Mouse (Mus musculus): ENCODE results near the gene Caskin1. TPM values are rescaled to one million over a fixed set of nuclear protein-coding genes. Genes with fewer than 3 reads are reported as not detected.
A peak's percentile ranks its signal among the peaks of the same experiment; 100 is the strongest.

Caskin1 gene
- polyA plus RNA-seq, 1 experiment = 122 TPM

- Histone ChIP-seq H3K4me3 (replicated peaks; ENCODE audit: insufficient read depth, low read depth, low read length) (no peak overlapping the region), H3K4me1 (ENCODE audit: control insufficient read depth, insufficient read depth, low read length) (peaks cover 3% of the 10 kb centered on the region; the same call in 1 of the 2 replicates), H3K27me3 (ENCODE audit: control insufficient read depth, insufficient read depth, low read length) (no peaks in the 10 kb centered on the region), H3K27ac (ENCODE audit: insufficient read depth, low read length) (no peak overlapping the region)
- TF ChIP-seq POLR2A (IDR thresholded peaks at IDR 0.05; ENCODE audit: borderline replicate concordance, insufficient read depth, low read length) (no peak), CTCF (IDR thresholded peaks at IDR 0.05; ENCODE audit: borderline replicate concordance, insufficient read depth, low read depth, low read length) (no peak)
- no peak for DNase-seq
- 74% methylated on average over 4 of the region's 4 CpGs for WGBS
These were observed 32.0 kb downstream of the Caskin1 start for GRCm38 (mm10) chr17:24520450-24520849.

- H3K27ac ChIP-seq (ENCODE audit: insufficient read depth, low read length) = no peak overlapping the region
- WGBS = 25% methylated on average over 2 of the region's 2 CpGs
- DNase-seq = no peak
- peaks cover 11% of the 10 kb centered on the region for H3K4me1 ChIP-seq (ENCODE audit: control insufficient read depth, insufficient read depth, low read length)
- TF ChIP-seq CTCF (IDR thresholded peaks at IDR 0.05; ENCODE audit: borderline replicate concordance, insufficient read depth, low read depth, low read length) = no peak
- no peak for TF ChIP-seq POLR2A (IDR thresholded peaks at IDR 0.05; ENCODE audit: borderline replicate concordance, insufficient read depth, low read length)
- H3K4me3 ChIP-seq (replicated peaks; ENCODE audit: insufficient read depth, low read depth, low read length) = no peak overlapping the region
- H3K27me3 ChIP-seq (ENCODE audit: control insufficient read depth, insufficient read depth, low read length) = no peaks in the 10 kb centered on the region
These were observed 36.3 kb downstream of the Caskin1 start for GRCm38 (mm10) chr17:24524734-24525133.

GRCm38 (mm10) chr17:24527315-24527714 lies 38.9 kb downstream of the Caskin1 start:
- Histone ChIP-seq H3K27ac (ENCODE audit: insufficient read depth, low read length) (peak overlapping the region; percentile 26; the same call in 1 of the 2 replicates), H3K27me3 (ENCODE audit: control insufficient read depth, insufficient read depth, low read length) (no peaks in the 10 kb centered on the region), H3K4me1 (ENCODE audit: control insufficient read depth, insufficient read depth, low read length) (peaks cover 22% of the 10 kb centered on the region), H3K4me3 (replicated peaks; ENCODE audit: insufficient read depth, low read depth, low read length) (peak overlapping the region; percentile 74)
- TF ChIP-seq CTCF (IDR thresholded peaks at IDR 0.05; ENCODE audit: borderline replicate concordance, insufficient read depth, low read depth, low read length) (no peak), POLR2A (IDR thresholded peaks at IDR 0.05; ENCODE audit: borderline replicate concordance, insufficient read depth, low read length) (no peak)
- WGBS = under 1% methylated on average over 19 of the region's 19 CpGs
- no peak for DNase-seq

- WGBS = under 1% methylated on average over 40 of the region's 40 CpGs
- peak; percentile 99; the same call in 1 of the 2 replicates for TF ChIP-seq POLR2A (IDR thresholded peaks at IDR 0.05; ENCODE audit: borderline replicate concordance, insufficient read depth, low read length)
- TF ChIP-seq CTCF (IDR thresholded peaks at IDR 0.05; ENCODE audit: borderline replicate concordance, insufficient read depth, low read depth, low read length) = no peak
- peak; percentile 91 to 99 for DNase-seq
- Histone ChIP-seq H3K4me3 (replicated peaks; ENCODE audit: insufficient read depth, low read depth, low read length) (peak within 1 kb of the TSS; percentile 74), H3K4me1 (ENCODE audit: control insufficient read depth, insufficient read depth, low read length) (peaks cover 23% of the 10 kb centered on the region), H3K27me3 (ENCODE audit: control insufficient read depth, insufficient read depth, low read length) (no peaks in the 10 kb centered on the region), H3K27ac (ENCODE audit: insufficient read depth, low read length) (peak within 1 kb of the TSS; percentile 26; the same call in 1 of the 2 replicates)
These were observed 39.5 kb downstream of the Caskin1 start, which contains the start of gene Traf7 for GRCm38 (mm10) chr17:24527723-24528559. TSS of gene Traf7 (minus strand) at chr17:24527938.

GRCm38 (mm10) chr17:24528560-24528918 lies 40.1 kb downstream of the Caskin1 start:
- H3K27me3 ChIP-seq (ENCODE audit: control insufficient read depth, insufficient read depth, low read length) = no peaks in the 10 kb centered on the region
- H3K27ac ChIP-seq (ENCODE audit: insufficient read depth, low read length) = 0 out of 2 replicates have a peak overlapping the region, but pooled peaks have one; percentile 2
- DNase-seq = no peak
- peak overlapping the region; percentile 66 for H3K4me3 ChIP-seq (replicated peaks; ENCODE audit: insufficient read depth, low read depth, low read length)
- TF ChIP-seq CTCF (IDR thresholded peaks at IDR 0.05; ENCODE audit: borderline replicate concordance, insufficient read depth, low read depth, low read length) (no peak), POLR2A (IDR thresholded peaks at IDR 0.05; ENCODE audit: borderline replicate concordance, insufficient read depth, low read length) (no peak)
- peaks cover 27% of the 10 kb centered on the region for H3K4me1 ChIP-seq (ENCODE audit: control insufficient read depth, insufficient read depth, low read length)
- under 1% methylated on average over 8 of the region's 8 CpGs for WGBS

GRCm38 (mm10) chr17:24529007-24529451 lies 40.6 kb downstream of the Caskin1 start:
- Histone ChIP-seq H3K27ac (ENCODE audit: insufficient read depth, low read length) (peak overlapping the region; percentile 44; the same call in 1 of the 2 replicates), H3K4me3 (replicated peaks; ENCODE audit: insufficient read depth, low read depth, low read length) (peak overlapping the region; percentile 66), H3K27me3 (ENCODE audit: control insufficient read depth, insufficient read depth, low read length) (no peaks in the 10 kb centered on the region), H3K4me1 (ENCODE audit: control insufficient read depth, insufficient read depth, low read length) (peaks cover 29% of the 10 kb centered on the region)
- 2% methylated on average over 4 of the region's 4 CpGs for WGBS
- DNase-seq = peak; percentile 64 to 74
- TF ChIP-seq CTCF (IDR thresholded peaks at IDR 0.05; ENCODE audit: borderline replicate concordance, insufficient read depth, low read depth, low read length) (peak; percentile 94), POLR2A (IDR thresholded peaks at IDR 0.05; ENCODE audit: borderline replicate concordance, insufficient read depth, low read length) (no peak)

GRCm38 (mm10) chr17:24529883-24530282 lies 41.5 kb downstream of the Caskin1 start:
- Histone ChIP-seq H3K4me3 (replicated peaks; ENCODE audit: insufficient read depth, low read depth, low read length) (no peak overlapping the region), H3K27ac (ENCODE audit: insufficient read depth, low read length) (no peak overlapping the region), H3K4me1 (ENCODE audit: control insufficient read depth, insufficient read depth, low read length) (peaks cover 26% of the 10 kb centered on the region), H3K27me3 (ENCODE audit: control insufficient read depth, insufficient read depth, low read length) (no peaks in the 10 kb centered on the region)
- no peak for DNase-seq
- TF ChIP-seq CTCF (IDR thresholded peaks at IDR 0.05; ENCODE audit: borderline replicate concordance, insufficient read depth, low read depth, low read length) (no peak), POLR2A (IDR thresholded peaks at IDR 0.05; ENCODE audit: borderline replicate concordance, insufficient read depth, low read length) (no peak)
- 18% methylated on average over 5 of the region's 5 CpGs for WGBS

Data from cerebellum, adult 2 months (tissue).